Mouse (Mus musculus) liver, embryonic 14.5 days (tissue): ENCODE data around the gene Nfe2l2.

ENCODE experiments used
- CTCF ChIP-seq: IDR thresholded peaks from 2 replicates; pipeline ENCODE4 v1.5.1; 2016; ENCODE audit warnings: antibody characterized with exemption, low read depth, control low read depth
- EP300 ChIP-seq: IDR thresholded peaks from 2 replicates; pipeline ENCODE4 v1.6.1; 2016; ENCODE audit warnings: antibody characterized with exemption, low read depth

DNA sequence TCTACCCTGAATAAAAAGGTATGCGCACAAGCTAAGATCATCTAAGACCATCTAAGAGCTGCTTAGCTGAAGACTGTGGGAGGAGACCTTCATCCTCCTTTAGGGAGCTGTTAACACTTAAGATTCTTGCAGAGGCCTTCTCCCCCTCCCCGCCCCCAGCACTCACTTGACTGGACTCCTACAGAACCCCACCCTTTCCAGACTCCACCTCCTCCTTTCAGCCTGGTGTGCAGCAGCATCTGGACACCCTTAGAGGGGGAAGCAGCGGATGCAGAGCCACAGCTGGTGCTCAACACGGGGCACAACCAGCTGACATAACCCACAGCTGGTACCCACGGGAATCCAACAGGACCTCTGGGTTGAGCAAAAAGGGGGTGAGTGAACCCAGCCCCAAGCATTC, 70.7 kb downstream of the Nfe2l2 start:
- no peak for TF ChIP-seq CTCF
- no peak for TF ChIP-seq EP300
